Mouse (Mus musculus) embryonic facial prominence, embryonic 11.5 days (tissue): ENCODE measurements around the gene Gm17067. TPM values are rescaled to one million over a fixed set of nuclear protein-coding genes. Genes with fewer than 3 reads are reported as not detected.
"Not testable (repeated sequence)": the region's sequence is repeated elsewhere in the genome, so short reads cannot be mapped to it uniquely, and the experiment has no call there.

ENCODE experiments used
- ATAC-seq: fragments of 200-750 bp; cut with Nextera tagmentation; replicated peaks from 2 replicates; pipeline ENCODE4 v1.8.0; 2017; ENCODE audit warnings: low read depth; ENCODE audit not compliant: insufficient number of reproducible peaks, low FRiP score, low TSS enrichment
- DNase-seq: peaks from one replicate; pipeline ENCODE4 v3.0.0-alpha.2; 2015; ENCODE audit warnings: low spot score
- H3K27ac ChIP-seq: fragments of 300-500 bp; sonication (generic); replicated peaks from 2 replicates; pipeline ENCODE4 v1.5.1; 2014; ENCODE audit warnings: mild to moderate bottlenecking, low read depth, low read length, control low read depth
- H3K27me3 ChIP-seq: fragments of 300-500 bp; sonication (generic); 2 replicates; pipeline ENCODE4 v1.6.1; 2014; ENCODE audit warnings: mild to moderate bottlenecking, low read length, moderate library complexity, mixed read lengths; ENCODE audit not compliant: control insufficient read depth, insufficient read depth
- H3K36me3 ChIP-seq: fragments of 300-500 bp; sonication (generic); replicated peaks from 2 replicates; pipeline ENCODE4 v1.6.1; 2014; ENCODE audit warnings: low read depth, mild to moderate bottlenecking, low read length, moderate library complexity, mixed read lengths; ENCODE audit not compliant: control insufficient read depth, insufficient read depth
- H3K4me1 ChIP-seq: fragments of 300-500 bp; sonication (generic); 2 replicates; pipeline ENCODE4 v1.6.1; 2014; ENCODE audit warnings: low read length, mixed read lengths; ENCODE audit not compliant: control insufficient read depth, insufficient read depth
- H3K4me2 ChIP-seq: fragments of 300-500 bp; sonication (generic); 2 replicates; pipeline ENCODE4 v1.6.1; 2014; ENCODE audit warnings: low read depth, mild to moderate bottlenecking, control low read depth, low read length, moderate library complexity
- H3K4me3 ChIP-seq: fragments of 300-500 bp; sonication (generic); 2 replicates; pipeline ENCODE4 v1.5.1; 2014; ENCODE audit warnings: low read depth, low read length, control low read depth
- H3K9ac ChIP-seq: fragments of 300-500 bp; sonication (generic); replicated peaks from 2 replicates; pipeline ENCODE4 v1.6.1; 2014; ENCODE audit warnings: mild to moderate bottlenecking, control low read depth, low read length
- H3K9me3 ChIP-seq: fragments of 300-500 bp; sonication (generic); replicated peaks from 2 replicates; pipeline ENCODE4 v1.6.1; 2016; ENCODE audit warnings: mild to moderate bottlenecking, low read length, inconsistent platforms, mixed read lengths; ENCODE audit not compliant: control insufficient read depth
- WGBS: fragments of 180-500 bp; shearing (Covaris S2); extraction: QIAGEN DNeasy Blood & Tissue Kit; methylation state at CpG from one replicate; pipeline ENCODE4 v1.1.7; 2014; 5-methylcytosine and 5-hydroxymethylcytosine counted together
- polyA plus RNA-seq: library from polyadenylated mRNA; unstranded; fragments of >200 nt; fragmentation: Nextera tagmentation; extraction: Ambion mirVana; gene quantifications from 2 replicates; pipeline ENCODE4 v1.2.1, GENCODE M21; 2014

Gene Gm17067
- not detected in 2 replicates for polyA plus RNA-seq

DNA sequence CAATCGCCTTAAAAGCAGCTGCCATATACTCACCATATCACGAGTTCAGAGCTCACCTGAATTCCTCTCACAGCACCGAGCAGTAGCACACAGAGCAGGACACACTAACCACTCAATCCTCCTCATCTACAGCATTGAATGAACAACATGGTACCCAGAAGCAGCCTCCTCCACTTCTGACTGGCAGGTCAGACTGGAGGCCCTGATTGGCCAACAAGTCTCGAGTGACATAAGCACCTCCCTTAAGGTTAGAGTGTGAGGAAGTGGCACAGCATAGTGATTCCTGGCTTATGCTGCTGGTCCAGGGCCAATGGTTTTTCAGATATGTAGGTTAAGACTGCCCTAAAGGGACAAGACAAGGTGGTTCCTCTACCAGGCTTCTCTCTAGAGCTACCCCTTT is at the start of gene Gm17067:
Gm17067 (minus strand) TSS at position 101 of the 400 bp plus-strand sequence.
- H3K27ac ChIP-seq, H3K9ac ChIP-seq, H3K9me3 ChIP-seq, H3K4me2 ChIP-seq, H3K36me3 ChIP-seq, ATAC-seq, H3K27me3 ChIP-seq, DNase-seq, H3K4me3 ChIP-seq, H3K4me1 ChIP-seq: not testable (repeated sequence)
- WGBS = 80% methylated on average over 4 of the region's 4 CpGs

DNA sequence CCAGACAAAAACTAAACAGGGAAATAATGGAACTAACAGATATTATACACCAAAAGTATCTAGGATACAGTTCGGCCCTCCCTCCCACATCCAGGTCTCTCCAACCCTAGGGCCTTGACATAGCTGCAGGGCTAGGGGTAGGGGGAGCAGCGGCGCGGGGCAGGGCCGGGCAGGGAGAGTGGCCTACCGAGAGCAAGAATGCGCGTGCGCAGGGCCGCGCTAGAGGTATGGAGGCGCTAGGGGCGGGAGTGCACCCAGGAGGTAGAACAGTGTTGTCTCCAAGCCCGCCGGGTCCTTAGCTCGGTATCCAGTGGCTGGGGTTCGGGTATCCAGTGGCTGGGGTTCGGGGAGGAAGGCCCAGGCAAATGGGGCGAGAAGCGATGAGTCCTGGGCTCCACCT is 23.0 kb upstream of the Gm17067 start:
- H3K36me3 ChIP-seq = no peaks in the 10 kb centered on the region
- WGBS = 55% methylated on average over 20 of the region's 20 CpGs
- H3K27me3 ChIP-seq = no peaks in the 10 kb centered on the region
- no peaks in the 10 kb centered on the region for H3K9me3 ChIP-seq
- H3K4me1 ChIP-seq = no peaks in the 10 kb centered on the region
- H3K27ac ChIP-seq = no peak overlapping the region
- DNase-seq = no peak
- H3K4me3 ChIP-seq = no peak overlapping the region
- ATAC-seq = no peak
- H3K9ac ChIP-seq = no peak overlapping the region
- no peak overlapping the region for H3K4me2 ChIP-seq

DNA sequence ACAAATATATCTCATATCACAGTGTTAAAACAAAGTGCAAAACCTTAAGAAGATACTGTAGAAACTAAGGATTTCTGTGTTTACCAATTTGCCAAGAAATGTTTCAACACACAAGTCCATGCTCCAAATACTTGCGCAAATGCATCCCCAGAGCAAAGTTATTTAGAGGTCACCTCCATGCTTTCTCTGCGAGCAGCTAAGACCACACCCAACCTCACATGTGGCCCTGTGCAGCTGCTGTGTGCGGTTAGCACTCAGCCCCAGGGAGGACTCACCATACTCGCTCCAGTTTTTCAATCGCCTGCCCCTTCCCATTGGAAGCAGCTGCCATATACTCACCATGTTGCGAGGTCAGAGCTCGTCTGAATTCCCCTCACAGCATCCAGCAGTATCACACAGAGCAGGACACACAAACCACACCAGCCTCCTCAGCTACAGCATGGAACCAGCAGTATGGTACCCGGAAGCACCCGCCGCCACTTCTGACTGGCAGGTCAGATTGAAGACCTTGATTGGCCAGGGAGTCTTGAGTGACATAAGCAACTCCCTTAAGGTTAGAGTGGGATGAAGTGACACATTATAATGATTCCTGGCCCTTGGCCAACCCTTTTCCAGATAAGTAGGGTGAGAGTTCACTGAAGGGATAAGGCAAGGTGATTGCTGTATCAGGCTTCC is 11.9 kb upstream of the Gm17067 start:
- no peak for ATAC-seq
- H3K4me1 ChIP-seq = no peaks in the 10 kb centered on the region
- H3K27me3 ChIP-seq = no peaks in the 10 kb centered on the region
- no peaks in the 10 kb centered on the region for H3K9me3 ChIP-seq
- DNase-seq = no peak
- WGBS = 82% methylated on average over 10 of the region's 10 CpGs
- no peaks in the 10 kb centered on the region for H3K36me3 ChIP-seq
- H3K4me3 ChIP-seq = no peak overlapping the region
- no peak overlapping the region for H3K4me2 ChIP-seq
- no peak overlapping the region for H3K27ac ChIP-seq
- H3K9ac ChIP-seq = no peak overlapping the region

DNA sequence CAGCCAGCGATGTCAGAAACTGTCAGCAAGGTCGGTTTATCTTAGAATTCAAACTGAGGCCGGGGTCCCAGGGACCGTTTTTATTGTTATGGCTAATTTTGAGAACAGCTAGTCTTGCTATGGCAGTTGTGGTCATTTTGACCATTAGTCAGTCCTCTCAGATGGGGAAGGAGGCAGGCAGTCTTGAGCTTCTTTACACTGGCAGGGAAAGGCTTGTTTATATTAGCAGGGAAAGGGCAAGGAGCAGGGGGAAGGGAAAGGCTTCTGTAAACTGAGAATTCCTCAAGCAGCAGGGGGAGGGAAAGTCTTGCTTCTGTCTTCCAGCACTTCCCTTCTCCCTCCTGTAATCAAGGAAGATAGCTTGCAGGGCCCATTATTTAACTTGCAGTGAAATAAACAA is 33.6 kb downstream of the Gm17067 start:
- Histone ChIP-seq H3K4me3 (peak overlapping the region; percentile 38), H3K9ac (peak overlapping the region; percentile 54), H3K4me2 (peak overlapping the region; percentile 39)
- not testable (repeated sequence) for H3K27ac ChIP-seq, H3K36me3 ChIP-seq, ATAC-seq, H3K4me1 ChIP-seq, H3K27me3 ChIP-seq, H3K9me3 ChIP-seq
- DNase-seq = peak; percentile 31
- WGBS = under 1% methylated on average over 4 of the region's 4 CpGs

DNA sequence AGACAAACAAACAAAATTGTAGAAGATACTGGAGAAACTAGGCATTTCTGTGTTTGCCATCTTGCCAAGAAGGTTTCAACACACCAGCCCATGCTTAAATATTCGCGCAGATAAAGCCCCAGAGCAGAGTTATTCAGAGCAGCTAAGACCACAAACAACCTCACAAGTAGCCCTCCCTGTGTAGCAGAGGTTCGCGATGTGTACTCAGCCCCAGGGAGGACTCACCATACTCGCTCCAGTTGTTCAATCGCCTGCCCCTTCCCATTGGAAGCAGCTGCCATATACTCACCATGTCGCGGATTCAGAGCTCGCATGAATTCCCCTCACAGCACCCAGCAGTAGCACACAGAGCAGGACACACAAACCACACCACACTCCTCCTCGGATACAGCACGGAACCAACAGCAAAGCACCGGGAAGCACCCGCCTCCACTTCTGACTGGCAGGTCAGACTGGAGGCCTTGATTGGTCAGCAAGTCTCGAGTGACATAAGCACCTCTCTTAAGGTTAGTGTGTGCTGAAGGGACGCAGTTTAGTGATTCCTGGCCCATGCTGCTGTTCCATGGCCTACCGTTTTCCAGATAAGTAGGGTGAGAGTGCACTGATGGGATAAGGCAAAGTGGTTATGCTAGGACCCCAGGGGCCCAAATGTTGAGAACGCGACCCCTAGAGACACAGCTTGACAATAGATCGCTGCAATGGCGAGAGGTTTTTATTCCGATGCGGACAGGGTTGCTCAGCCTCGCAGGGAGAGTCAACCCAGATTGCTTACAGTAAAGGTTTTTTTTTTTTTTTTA is 34.3 kb downstream of the Gm17067 start, which contains the start of gene Zfp975:
Zfp975 (minus strand) TSS at position 381 of the 797 bp plus-strand sequence.
- not testable (repeated sequence) for H3K27ac ChIP-seq
- ATAC-seq = peak; percentile 100

DNA sequence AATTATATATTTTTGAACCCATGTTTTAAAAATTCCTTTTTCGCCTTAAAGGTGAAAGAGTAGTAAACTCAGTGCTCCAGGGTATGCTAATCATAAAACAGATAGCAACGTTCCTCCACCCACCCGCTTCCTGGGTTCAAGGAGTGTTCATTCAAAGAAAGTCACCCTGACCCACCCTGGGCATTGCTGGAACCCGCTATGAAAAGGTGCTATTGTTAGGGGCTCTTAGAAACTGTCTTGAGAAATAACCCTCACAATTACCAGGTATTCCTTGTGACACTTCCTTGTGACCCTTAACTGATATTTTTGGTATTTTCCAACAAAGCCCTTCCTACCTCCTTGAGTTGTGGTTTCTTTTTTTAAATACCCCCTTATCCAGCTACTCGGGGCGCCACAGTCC is 46.7 kb downstream of the Gm17067 start:
- H3K4me2 ChIP-seq, DNase-seq, H3K36me3 ChIP-seq, H3K27ac ChIP-seq, H3K4me3 ChIP-seq, H3K4me1 ChIP-seq, H3K9ac ChIP-seq, H3K9me3 ChIP-seq, ATAC-seq, H3K27me3 ChIP-seq: not testable (repeated sequence)
- WGBS = 93% methylated on average over 6 of the region's 6 CpGs

More for the DNA sequence above, 34.3 kb downstream of the Gm17067 start, which contains the start of gene Zfp975:
- DNase-seq = peak; percentile 82
- H3K27me3 ChIP-seq, H3K4me1 ChIP-seq, H3K9me3 ChIP-seq, H3K36me3 ChIP-seq: not testable (repeated sequence)
- Histone ChIP-seq H3K4me3 (peak within 1 kb of the TSS; percentile 38), H3K4me2 (peak within 1 kb of the TSS; percentile 39), H3K9ac (peak within 1 kb of the TSS; percentile 54)
- WGBS = under 1% methylated on average over 23 of the region's 23 CpGs

DNA sequence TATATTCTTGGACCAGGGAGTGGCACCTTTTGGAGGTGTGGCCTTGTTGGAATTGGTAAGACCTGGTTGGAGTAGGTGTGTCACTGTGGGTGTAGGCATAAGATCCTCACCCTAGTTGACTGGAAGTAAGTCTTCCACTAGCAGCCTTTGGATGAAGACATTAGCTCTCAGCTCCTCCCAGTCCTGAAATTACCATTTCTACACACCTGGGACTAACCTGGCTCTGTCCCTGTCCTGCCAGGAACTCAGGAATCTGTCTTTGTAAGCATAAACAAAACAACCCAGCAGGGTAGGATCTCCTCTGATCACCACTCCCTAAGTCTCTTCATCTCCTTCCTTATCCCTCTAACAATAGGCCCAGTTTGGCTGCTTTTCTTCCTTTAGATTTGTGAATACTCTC is 47.2 kb downstream of the Gm17067 start:
- not testable (repeated sequence) for H3K9me3 ChIP-seq, ATAC-seq

DNA sequence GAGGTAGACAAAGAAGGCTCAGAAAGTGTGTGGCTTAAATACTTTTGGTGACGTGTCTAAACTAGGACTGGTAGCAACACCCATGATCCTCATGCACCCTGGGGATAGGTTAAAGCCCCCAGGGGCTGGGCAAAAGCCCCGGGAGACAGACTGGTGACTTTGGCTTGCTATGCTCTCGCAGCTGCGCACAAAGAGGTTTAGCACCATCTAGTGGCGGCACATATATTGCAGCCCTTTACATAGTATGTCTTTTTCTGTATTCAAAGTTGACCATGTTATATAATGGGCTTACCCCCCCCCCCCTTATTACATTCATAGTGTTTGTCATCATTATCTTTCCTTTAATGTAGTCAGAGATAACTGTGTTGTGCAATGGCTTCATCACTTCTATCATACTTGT is 66.7 kb downstream of the Gm17067 start:
- not testable (repeated sequence) for H3K27ac ChIP-seq, H3K4me2 ChIP-seq, ATAC-seq, H3K27me3 ChIP-seq, H3K4me3 ChIP-seq, H3K9ac ChIP-seq, H3K9me3 ChIP-seq, DNase-seq, H3K36me3 ChIP-seq, H3K4me1 ChIP-seq
- 65% methylated on average over 5 of the region's 5 CpGs for WGBS

More for the DNA sequence above, 47.2 kb downstream of the Gm17067 start:
- H3K9ac ChIP-seq, H3K4me1 ChIP-seq, H3K36me3 ChIP-seq, DNase-seq, H3K4me2 ChIP-seq, H3K4me3 ChIP-seq, H3K27ac ChIP-seq, H3K27me3 ChIP-seq: not testable (repeated sequence)
